Mouse (Mus musculus) ES-E14 (cell line): ENCODE data around the gene Tnks1bp1.

Experiments
- HCFC1 ChIP-seq: IDR thresholded peaks from 2 replicates; pipeline ENCODE4 v1.6.1; 2012; ENCODE audit warnings: low read length, inconsistent platforms, borderline replicate concordance; ENCODE audit not compliant: insufficient read depth
- MAFK ChIP-seq: IDR thresholded peaks from 2 replicates; pipeline ENCODE4 v1.6.1; 2014; ENCODE audit warnings: mild to moderate bottlenecking, low read depth, low read length, inconsistent platforms; ENCODE audit not compliant: insufficient read depth
- ZC3H11A ChIP-seq: IDR thresholded peaks from 2 replicates; pipeline ENCODE4 v1.6.1; 2012; ENCODE audit warnings: low read depth, mild to moderate bottlenecking, inconsistent platforms, low read length, borderline replicate concordance
- ZNF384 ChIP-seq: IDR thresholded peaks from 2 replicates; pipeline ENCODE4 v1.6.1; 2012; ENCODE audit warnings: low read depth, low read length, inconsistent platforms

GRCm38 (mm10) chr2:85060591-85061060 lies 12.8 kb downstream of the Tnks1bp1 start:
- TF ChIP-seq ZNF384 (no peak), MAFK (no peak), HCFC1 (no peak), ZC3H11A (no peak)
